Mouse (Mus musculus) E14TG2a.4 (cell line): ENCODE measurements around the gene Cdyl.

Experiments
- CTCF ChIP-seq: conservative IDR thresholded peaks from 2 replicates; pipeline ENCODE4 v1.5.1; 2014; ENCODE audit warnings: low read length
- NANOG ChIP-seq: IDR thresholded peaks from 2 replicates; pipeline ENCODE4 v1.6.1; 2014; ENCODE audit warnings: borderline replicate concordance, low read length, mixed read lengths
- POU5F1 ChIP-seq: IDR thresholded peaks from 2 replicates; pipeline ENCODE4 v1.6.1; 2014; ENCODE audit warnings: low read length, borderline replicate concordance

GRCm38 (mm10) chr13:35848694-35849093 is 189.1 kb downstream of the Cdyl start:
- TF ChIP-seq CTCF: no peak
- TF ChIP-seq POU5F1: no peak
- TF ChIP-seq NANOG: no peak
